Comparison of ENCODE assay signal across 10 mouse cellular contexts in the genomic region with DNA sequence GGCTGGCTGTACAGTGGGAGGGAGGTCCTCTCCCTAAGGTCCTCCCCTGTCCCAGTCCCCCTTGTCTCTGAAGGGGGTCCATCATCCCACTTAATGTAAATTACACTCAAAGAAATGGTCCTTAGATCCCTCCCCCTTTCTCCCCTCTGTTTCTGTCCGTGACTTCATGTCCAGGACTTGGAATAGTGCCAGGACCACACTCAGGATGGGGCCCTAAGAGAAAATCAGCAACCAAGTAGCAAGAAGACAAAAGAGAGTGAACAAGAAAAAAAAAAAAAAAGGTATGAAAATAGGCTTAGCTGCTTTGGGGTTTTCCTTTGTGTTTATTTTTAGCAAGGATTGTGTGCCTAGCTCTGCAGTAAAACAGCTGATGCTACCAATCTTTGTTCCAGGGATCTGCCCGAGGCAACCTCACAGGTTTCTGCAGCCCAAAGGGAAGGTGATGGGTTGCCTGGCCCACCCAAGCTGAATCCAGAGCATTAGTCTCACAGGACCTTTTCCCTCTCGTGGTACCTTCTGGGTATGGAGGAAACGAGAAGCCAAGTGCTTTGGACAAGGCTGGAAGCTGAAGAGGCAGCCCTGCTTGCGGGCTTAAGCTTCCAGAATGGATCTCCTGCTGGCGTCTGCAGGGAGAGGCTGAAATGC. TPM values are rescaled to one million over a fixed set of nuclear protein-coding genes. Genes with fewer than 3 reads are reported as not detected.
DNase-seq lines count a peak whose midpoint lies in the region; ATAC-seq and TF ChIP-seq lines count a peak whose summit lies in the region.
"Had no signal": no experiment of that assay in that cellular context is flagged by ENCODE, and none has a peak within 500 bp of the region (broad histone marks: within the 10 kb centered on the region; RNA-seq: fewer than 3 reads in every experiment).

No protein-coding gene starts in this region.

- H3K4me1 ChIP-seq in heart, embryonic 14.5 days (ENCODE audit: control insufficient read depth in 2 of 2, insufficient read depth in 2 of 2, low read length in 2 of 2): peaks cover 18% of the 10 kb centered on the region in 2 experiments
- peaks cover 7% of the 10 kb centered on the region; the same call in 1 of the 2 replicates for H3K4me1 ChIP-seq in lung, postnatal 0 days (ENCODE audit: insufficient read depth, low read depth, low read length)
- H3K4me1 ChIP-seq in embryonic facial prominence, embryonic 15.5 days: peaks cover 19% of the 10 kb centered on the region
- H3K4me1 ChIP-seq in olfactory bulb, adult 2 months (ENCODE audit: control insufficient read depth, insufficient read depth, low read length): peaks cover 24% of the 10 kb centered on the region

- peak overlapping the region in 1 of 2 experiments; percentile 47; a peak in 2 of 4 replicates for H3K27ac ChIP-seq in heart, embryonic 14.5 days (replicated peaks in 1 of 2; ENCODE audit: control insufficient read depth in 1 of 2, insufficient read depth in 1 of 2, low read depth in 2 of 2, low read length in 2 of 2)
- no peak overlapping the region for H3K27ac ChIP-seq in lung, postnatal 0 days (ENCODE audit: low read length)
- peak overlapping the region; percentile 4; the same call in 1 of the 2 replicates for H3K27ac ChIP-seq in embryonic facial prominence, embryonic 15.5 days (replicated peaks)
- peak overlapping the region; percentile 67 for H3K27ac ChIP-seq in olfactory bulb, adult 2 months (ENCODE audit: insufficient read depth, low read depth, low read length)

- H3K27me3 ChIP-seq in heart, embryonic 14.5 days (ENCODE audit: control insufficient read depth, insufficient read depth, low read length): no peaks in the 10 kb centered on the region
- no peaks in the 10 kb centered on the region for H3K27me3 ChIP-seq in lung, postnatal 0 days (replicated peaks; ENCODE audit: insufficient read depth, low read length)
- H3K27me3 ChIP-seq in embryonic facial prominence, embryonic 15.5 days: no peaks in the 10 kb centered on the region

- no peak for TF ChIP-seq CTCF in lung, postnatal 0 days (IDR thresholded peaks at IDR 0.05)
- TF ChIP-seq CTCF in olfactory bulb, adult 2 months (IDR thresholded peaks at IDR 0.05; ENCODE audit: insufficient read depth, low read depth, low read length): no peak

- peak overlapping the region; percentile 21; the same call in 1 of the 2 replicates for H3K9ac ChIP-seq in heart, embryonic 14.5 days (ENCODE audit: low read length)
- no peak overlapping the region for H3K9ac ChIP-seq in lung, postnatal 0 days (replicated peaks; ENCODE audit: low read depth)
- H3K9ac ChIP-seq in embryonic facial prominence, embryonic 15.5 days: no peak overlapping the region

- no peak for ATAC-seq in heart, embryonic 14.5 days (ENCODE audit: insufficient number of reproducible peaks, insufficient read depth, low FRiP score, low read depth)
- no peak for ATAC-seq in lung, postnatal 0 days
- no peak for ATAC-seq in embryonic facial prominence, embryonic 15.5 days (ENCODE audit: insufficient number of reproducible peaks, low FRiP score, low TSS enrichment, low read depth)

- peak overlapping the region; percentile 13; the same call in 1 of the 2 replicates for H3K4me2 ChIP-seq in heart, embryonic 14.5 days (ENCODE audit: low read length)
- H3K4me2 ChIP-seq in lung, postnatal 0 days (replicated peaks; ENCODE audit: low read depth, low read length): no peak overlapping the region
- no peak overlapping the region for H3K4me2 ChIP-seq in embryonic facial prominence, embryonic 15.5 days (replicated peaks)

- peaks cover 4% of the 10 kb centered on the region for H3K9me3 ChIP-seq in heart, embryonic 14.5 days (ENCODE audit: control insufficient read depth, low read length)
- H3K9me3 ChIP-seq in lung, postnatal 0 days (ENCODE audit: low read length): no peaks in the 10 kb centered on the region
- H3K9me3 ChIP-seq in embryonic facial prominence, embryonic 15.5 days (replicated peaks): no peaks in the 10 kb centered on the region

- no peak overlapping the region for H3K4me3 ChIP-seq in heart, embryonic 14.5 days (ENCODE audit: control insufficient read depth in 1 of 2, insufficient read depth in 1 of 2, low read depth in 1 of 2, low read length in 2 of 2)
- no peak overlapping the region for H3K4me3 ChIP-seq in lung, postnatal 0 days (ENCODE audit: low read depth, low read length)
- H3K4me3 ChIP-seq in embryonic facial prominence, embryonic 15.5 days (replicated peaks): no peak overlapping the region
- no peak overlapping the region for H3K4me3 ChIP-seq in olfactory bulb, adult 2 months (ENCODE audit: insufficient read depth, low read depth, low read length)

- DNase-seq in heart, postnatal 14 days: no peak
- peak; percentile 24 for DNase-seq in lung, postnatal 0 days (ENCODE audit: low spot score)
- DNase-seq in lung, postnatal 10 days: no peak
- no peak for DNase-seq in left cerebral cortex, postnatal 10 days (ENCODE audit: extremely low spot score in 1 of 2, low spot score in 2 of 2)
- DNase-seq: gastrocnemius, postnatal 36 days; kidney, postnatal 4 days; right cerebral cortex, postnatal 25 days had no signal

- no peak for TF ChIP-seq POLR2A in olfactory bulb, adult 2 months (IDR thresholded peaks at IDR 0.05; ENCODE audit: insufficient read depth, low read depth, low read length)

- 42% methylated on average over 6 of the region's 6 CpGs for WGBS in heart, embryonic 14.5 days
- 40% methylated on average over 6 of the region's 6 CpGs for WGBS in lung, postnatal 0 days
- WGBS in embryonic facial prominence, embryonic 15.5 days: 47% methylated on average over 6 of the region's 6 CpGs
- WGBS in olfactory bulb, adult 2 months: 29% methylated on average over 6 of the region's 6 CpGs

- no peak for TF ChIP-seq EP300 in lung, postnatal 0 days (IDR thresholded peaks at IDR 0.05)

- intact Hi-C loops in heart, postnatal 14 days (cut with DNase I): no loop called here
- intact Hi-C loops in left cerebral cortex, postnatal 10 days (cut with DNase I): no loop called here

- no peaks in the 10 kb centered on the region for H3K36me3 ChIP-seq in heart, embryonic 14.5 days (ENCODE audit: control insufficient read depth, insufficient read depth, low read length)
- H3K36me3 ChIP-seq in lung, postnatal 0 days (ENCODE audit: insufficient read depth, low read length): no peaks in the 10 kb centered on the region
- H3K36me3 ChIP-seq in embryonic facial prominence, embryonic 15.5 days: no peaks in the 10 kb centered on the region

RNA-seq across cellular contexts. Expression of gene H3f3a, which starts 37.8 kb away (rescaled TPM):
- 1,749 and 1,827 TPM in 2 replicates for polyA plus RNA-seq in heart, embryonic 14.5 days (2014; fragmentation: Nextera tagmentation; extraction: Ambion mirVana)
- 100 to 1,000 TPM; 659 to 710 TPM for total RNA-seq in heart, postnatal 14 days (2021)
- polyA plus RNA-seq in lung, postnatal 0 days (2015; fragmentation: Nextera tagmentation; extraction: Ambion mirVana): 1,774 and 1,827 TPM in 2 replicates
- polyA plus RNA-seq in embryonic facial prominence, embryonic 15.5 days (2015; fragmentation: Nextera tagmentation; extraction: Ambion mirVana): 2,445 and 2,695 TPM in 2 replicates
- polyA plus RNA-seq in olfactory bulb, adult 2 months (2012; ENCODE audit: insufficient read depth, insufficient read length, low replicate concordance, missing spikeins): 812 TPM in 1 of 2 replicates, not detected in the other
- 100 to 1,000 TPM; 442 to 467 TPM for total RNA-seq in left cerebral cortex, postnatal 10 days (2021)

RNA-seq across cellular contexts. Expression of gene Acbd3, which starts 50.1 kb away (rescaled TPM):
- 23.7 and 24.6 TPM in 2 replicates for polyA plus RNA-seq in heart, embryonic 14.5 days (2014; fragmentation: Nextera tagmentation; extraction: Ambion mirVana)
- 10 to 100 TPM; 24.5 to 25.3 TPM for total RNA-seq in heart, postnatal 14 days (2021)
- 17.0 and 18.5 TPM in 2 replicates for polyA plus RNA-seq in lung, postnatal 0 days (2015; fragmentation: Nextera tagmentation; extraction: Ambion mirVana)
- 26.8 and 27.5 TPM in 2 replicates for polyA plus RNA-seq in embryonic facial prominence, embryonic 15.5 days (2015; fragmentation: Nextera tagmentation; extraction: Ambion mirVana)
- not detected in 2 replicates for polyA plus RNA-seq in olfactory bulb, adult 2 months (2012; ENCODE audit: insufficient read depth, insufficient read length, low replicate concordance, missing spikeins)
- total RNA-seq in left cerebral cortex, postnatal 10 days (2021): 10 to 100 TPM; 31.8 to 32.2 TPM
